Mouse (Mus musculus) CH12.LX (cell line): ENCODE measurements around the gene Actb. TPM values are rescaled to one million over a fixed set of nuclear protein-coding genes. Genes with fewer than 3 reads are reported as not detected.

Experiments
- DNase-seq: peaks from one replicate; pipeline ENCODE4 v3.0.0-alpha.2; 2013; ENCODE audit errors: extremely low read depth
- H3K27ac ChIP-seq: 2 replicates; pipeline ENCODE4 v1.5.1; 2012; ENCODE audit warnings: low read depth, mild to moderate bottlenecking, control low read depth, moderate library complexity; ENCODE audit not compliant: insufficient read depth
- H3K27me3 ChIP-seq: replicated peaks from 2 replicates; pipeline ENCODE3; 2012; ENCODE audit warnings: inconsistent platforms
- H3K36me3 ChIP-seq, 2 experiments: replicated peaks in 1 of 2; 2 replicates each; pipeline versions ENCODE3 to v1.6.1; 2012; ENCODE audit warnings: inconsistent platforms in 1 of 2, low read length in 1 of 2, mild to moderate bottlenecking in 1 of 2, mixed read lengths in 1 of 2, moderate library complexity in 1 of 2; ENCODE audit not compliant: control insufficient read depth in 1 of 2, insufficient read depth in 1 of 2
- H3K4me1 ChIP-seq, 2 experiments: 2 replicates each; pipeline ENCODE4 v1.6.1; 2012; ENCODE audit warnings: inconsistent platforms in 1 of 2, moderate library complexity in 1 of 2; ENCODE audit not compliant: insufficient read depth in 2 of 2, control insufficient read depth in 1 of 2
- H3K4me2 ChIP-seq: 2 replicates; pipeline ENCODE4 v1.6.1; 2012; ENCODE audit warnings: low read depth, mild to moderate bottlenecking, control low read depth; ENCODE audit not compliant: poor library complexity, insufficient read depth, severe bottlenecking
- H3K4me3 ChIP-seq, 3 experiments: fragments of 150-350 bp in 1 of 3; sonication (generic) in 1 of 3; replicated peaks in 1 of 3; 2 replicates each; pipeline versions ENCODE3 to v1.5.1; 2011 to 2012; ENCODE audit warnings: low read depth in 2 of 3, low read length in 2 of 3, mild to moderate bottlenecking in 2 of 3, moderate library complexity in 2 of 3, control low read depth in 1 of 3, improper control_type of control experiment in 1 of 3, inconsistent platforms in 1 of 3, mixed read lengths in 1 of 3; ENCODE audit not compliant: poor library complexity in 1 of 3
- H3K79me2 ChIP-seq: replicated peaks from 2 replicates; pipeline ENCODE4 v1.6.1; 2012; ENCODE audit warnings: mild to moderate bottlenecking, moderate library complexity; ENCODE audit not compliant: control insufficient read depth, poor library complexity, insufficient read depth, severe bottlenecking; ENCODE audit errors: extremely low read depth
- H3K9ac ChIP-seq: 2 replicates; pipeline ENCODE4 v1.6.1; 2012; ENCODE audit warnings: low read depth, mild to moderate bottlenecking, control low read depth, moderate library complexity; ENCODE audit not compliant: insufficient read depth
- H3K9me3 ChIP-seq: replicated peaks from 2 replicates; pipeline ENCODE3; 2012; ENCODE audit warnings: low read length, inconsistent platforms, mixed read lengths
- BHLHE40 ChIP-seq: IDR thresholded peaks from 2 replicates; pipeline ENCODE4 v1.6.1; 2011; ENCODE audit warnings: mild to moderate bottlenecking, low read depth, low read length, improper control_type of control experiment
- CHD2 ChIP-seq: IDR thresholded peaks from 2 replicates; pipeline ENCODE4 v1.6.1; 2011; ENCODE audit warnings: low read length, improper control_type of control experiment
- CTCF ChIP-seq, 2 experiments: IDR thresholded peaks in 1 of 2; conservative IDR thresholded peaks in 1 of 2; 2 replicates each; pipeline ENCODE4 v1.5.1; 2011 to 2012; ENCODE audit warnings: low read depth in 2 of 2, low read length in 2 of 2, improper control_type of control experiment in 1 of 2, inconsistent platforms in 1 of 2, mild to moderate bottlenecking in 1 of 2, moderate library complexity in 1 of 2
- E2F4 ChIP-seq: IDR thresholded peaks from 2 replicates; pipeline ENCODE4 v1.6.1; 2011; ENCODE audit warnings: low read depth, low read length, improper control_type of control experiment; ENCODE audit not compliant: insufficient replicate concordance
- ELF1 ChIP-seq: IDR thresholded peaks from 2 replicates; pipeline ENCODE4 v1.6.1; 2014; ENCODE audit warnings: low read depth, mild to moderate bottlenecking, inconsistent platforms, low read length, improper control_type of control experiment
- EP300 ChIP-seq: IDR thresholded peaks from 2 replicates; pipeline ENCODE4 v1.6.1; 2011; ENCODE audit warnings: low read length, improper control_type of control experiment
- ETS1 ChIP-seq: conservative IDR thresholded peaks from 2 replicates; pipeline ENCODE4 v1.6.1; 2012; ENCODE audit warnings: low read depth, mild to moderate bottlenecking, inconsistent platforms, low read length, improper control_type of control experiment, moderate library complexity
- GABPA ChIP-seq: IDR thresholded peaks from 2 replicates; pipeline ENCODE4 v1.6.1; 2012; ENCODE audit warnings: low read depth, low read length, improper control_type of control experiment, inconsistent platforms; ENCODE audit not compliant: insufficient replicate concordance
- HCFC1 ChIP-seq: IDR thresholded peaks from 2 replicates; pipeline ENCODE4 v1.6.1; 2012; ENCODE audit warnings: low read depth, mild to moderate bottlenecking, inconsistent platforms, low read length, improper control_type of control experiment
- IRF4 ChIP-seq: IDR thresholded peaks from 2 replicates; pipeline ENCODE4 v1.6.1; 2014; ENCODE audit warnings: low read depth, mild to moderate bottlenecking, inconsistent platforms, low read length, improper control_type of control experiment
- JUND ChIP-seq: conservative IDR thresholded peaks from 2 replicates; pipeline ENCODE4 v1.6.1; 2011; ENCODE audit warnings: low read depth, low read length, improper control_type of control experiment
- MAFK ChIP-seq: IDR thresholded peaks from 2 replicates; pipeline ENCODE4 v1.6.1; 2011; ENCODE audit warnings: low read length, improper control_type of control experiment; ENCODE audit not compliant: insufficient replicate concordance
- MAX ChIP-seq: IDR thresholded peaks from 2 replicates; pipeline ENCODE4 v1.6.1; 2011; ENCODE audit warnings: low read length, improper control_type of control experiment
- MAZ ChIP-seq: IDR thresholded peaks from 2 replicates; pipeline ENCODE4 v1.6.1; 2012; ENCODE audit warnings: low read depth, mild to moderate bottlenecking, inconsistent platforms, low read length, improper control_type of control experiment, moderate library complexity
- MEF2A ChIP-seq: IDR thresholded peaks from 2 replicates; pipeline ENCODE4 v1.6.1; 2014; ENCODE audit warnings: low read depth, mild to moderate bottlenecking, inconsistent platforms, low read length, improper control_type of control experiment, borderline replicate concordance
- MXI1 ChIP-seq: IDR thresholded peaks from 2 replicates; pipeline ENCODE4 v1.6.1; 2011; ENCODE audit warnings: mild to moderate bottlenecking, low read depth, low read length, improper control_type of control experiment
- MYC ChIP-seq: IDR thresholded peaks from 2 replicates; pipeline ENCODE4 v1.6.1; 2011; ENCODE audit warnings: low read depth, mild to moderate bottlenecking, improper control_type of control experiment, low read length
- NELFE ChIP-seq: IDR thresholded peaks from 2 replicates; pipeline ENCODE4 v1.6.1; 2011; ENCODE audit warnings: low read depth, low read length, improper control_type of control experiment
- NRF1 ChIP-seq: IDR thresholded peaks from 2 replicates; pipeline ENCODE4 v1.6.1; 2014; ENCODE audit warnings: low read depth, mild to moderate bottlenecking, inconsistent platforms, low read length, improper control_type of control experiment, moderate library complexity
- PAX5 ChIP-seq: IDR thresholded peaks from 2 replicates; pipeline ENCODE4 v1.6.1; 2012; ENCODE audit warnings: low read length, inconsistent platforms, mixed read lengths
- POLR2A ChIP-seq: IDR thresholded peaks from 2 replicates; pipeline ENCODE4 v1.6.1; 2011; ENCODE audit warnings: low read depth, mild to moderate bottlenecking, improper control_type of control experiment, low read length
- POLR2AphosphoS2 ChIP-seq: IDR thresholded peaks from 2 replicates; pipeline ENCODE4 v1.6.1; 2011; ENCODE audit warnings: low read depth, low read length, improper control_type of control experiment
- RAD21 ChIP-seq: IDR thresholded peaks from 2 replicates; pipeline ENCODE4 v1.6.1; 2011; ENCODE audit warnings: low read depth, mild to moderate bottlenecking, low read length, improper control_type of control experiment, moderate library complexity
- RCOR1 ChIP-seq: conservative IDR thresholded peaks from 2 replicates; pipeline ENCODE4 v1.6.1; 2012; ENCODE audit warnings: low read depth, mild to moderate bottlenecking, inconsistent platforms, low read length, improper control_type of control experiment
- SIN3A ChIP-seq: IDR thresholded peaks from 2 replicates; pipeline ENCODE4 v1.6.1; 2012; ENCODE audit warnings: low read length, improper control_type of control experiment, inconsistent platforms
- TBP ChIP-seq: conservative IDR thresholded peaks from 2 replicates; pipeline ENCODE4 v1.6.1; 2011; ENCODE audit warnings: low read depth, low read length, improper control_type of control experiment
- TCF12 ChIP-seq: IDR thresholded peaks from 2 replicates; pipeline ENCODE4 v1.6.1; 2014; ENCODE audit warnings: low read depth, mild to moderate bottlenecking, inconsistent platforms, low read length, improper control_type of control experiment
- UBTF ChIP-seq: IDR thresholded peaks from 2 replicates; pipeline ENCODE4 v1.6.1; 2012; ENCODE audit warnings: low read depth, mild to moderate bottlenecking, inconsistent platforms, low read length, improper control_type of control experiment, moderate library complexity
- USF1 ChIP-seq: IDR thresholded peaks from 2 replicates; pipeline ENCODE4 v1.6.1; 2014; ENCODE audit warnings: low read depth, mild to moderate bottlenecking, inconsistent platforms, low read length, improper control_type of control experiment
- ZC3H11A ChIP-seq: IDR thresholded peaks from 2 replicates; pipeline ENCODE4 v1.6.1; 2012; ENCODE audit warnings: low read depth, mild to moderate bottlenecking, inconsistent platforms, low read length, improper control_type of control experiment
- ZKSCAN1 ChIP-seq: IDR thresholded peaks from 2 replicates; pipeline ENCODE4 v1.6.1; 2012; ENCODE audit warnings: low read depth, inconsistent platforms, low read length, improper control_type of control experiment, borderline replicate concordance
- ZMIZ1 ChIP-seq: IDR thresholded peaks from 2 replicates; pipeline ENCODE4 v1.6.1; 2012; ENCODE audit warnings: low read depth, mild to moderate bottlenecking, inconsistent platforms, low read length, improper control_type of control experiment
- ZNF384 ChIP-seq: IDR thresholded peaks from 2 replicates; pipeline ENCODE4 v1.6.1; 2012; ENCODE audit warnings: low read depth, low read length, improper control_type of control experiment, inconsistent platforms
- dilution Hi-C: fragments of 300-500 bp; cut with MboI; formaldehyde crosslinking; loops from 2 replicates; pipeline ENCODE4 v1.14.3; 2020; ENCODE audit warnings: low sequenced_read_pairs; ENCODE audit not compliant: extremely low pct_unique_long_range_greater_than_20kb, extremely low pct_ligation_motif_present
- in situ Hi-C: fragments of 300-500 bp; cut with MboI; formaldehyde crosslinking; loops from 3 replicates; pipeline ENCODE4 v1.14.3; 2019; ENCODE audit warnings: low sequenced_read_pairs, low pct_ligation_motif_present, low pct_unique_long_range_greater_than_20kb, mixed read lengths
- polyA plus RNA-seq: library from polyadenylated mRNA; unstranded; fragments of >175 nt; gene quantifications from 2 replicates; pipeline ENCODE4 v1.2.1, GENCODE M21; 2012; ENCODE audit warnings: low read depth; ENCODE audit not compliant: insufficient read length
- total RNA-seq, 2 experiments: library from RNA; depleted of rRNA; stranded (reverse); fragments of 300-350 nt in 1 of 2; fragments of >200 nt in 1 of 2; gene quantifications; 2 replicates each; pipeline ENCODE4 v1.2.3; 2012 to 2014

The Actb gene
- total and polyA plus RNA-seq, 3 experiments = 3,882 to 5,048 (median 4,756) TPM

GRCm38 (mm10) chr5:142896713-142897112 is 9.8 kb downstream of the Actb start:
- Histone ChIP-seq H3K27me3 (no peaks in the 10 kb centered on the region), H3K36me3 (peaks cover 19 to 37% of the 10 kb centered on the region in 2 experiments), H3K27ac (no peak overlapping the region), H3K9ac (no peak overlapping the region), H3K4me1 (peaks cover 8 to 35% of the 10 kb centered on the region in 2 experiments)
- dilution Hi-C loops = no loop called here
- no peak for DNase-seq
- TF ChIP-seq MEF2A (no peak), NELFE (no peak), E2F4 (no peak), JUND (no peak), ZMIZ1 (no peak), RCOR1 (no peak), CHD2 (no peak), HCFC1 (no peak), TCF12 (no peak), MYC (no peak), ZKSCAN1 (no peak), MXI1 (no peak), POLR2A (no peak), RAD21 (no peak), MAFK (no peak), ELF1 (no peak), EP300 (no peak)
- TF ChIP-seq, all 38 proteins: peak for 0
- no peak overlapping the region for H3K4me2 ChIP-seq
- in situ Hi-C loops = no loop called here
- H3K79me2 ChIP-seq = no peaks in the 10 kb centered on the region; the same call in 1 of the 2 replicates
- no peaks in the 10 kb centered on the region for H3K9me3 ChIP-seq
- no peak overlapping the region for H3K4me3 ChIP-seq

GRCm38 (mm10) chr5:142896192-142896591 is 10.4 kb downstream of the Actb start:
- Histone ChIP-seq H3K79me2 (no peaks in the 10 kb centered on the region; the same call in 1 of the 2 replicates), H3K27ac (no peak overlapping the region), H3K4me3 (no peak overlapping the region), H3K4me2 (peak overlapping the region; percentile 78), H3K9ac (peak overlapping the region; percentile 78; the same call in 1 of the 2 replicates), H3K27me3 (no peaks in the 10 kb centered on the region), H3K36me3 (peaks cover 14 to 32% of the 10 kb centered on the region in 2 experiments), H3K4me1 (peaks cover 8 to 35% of the 10 kb centered on the region in 2 experiments), H3K9me3 (no peaks in the 10 kb centered on the region)
- in situ Hi-C loops = no loop called here
- dilution Hi-C loops = no loop called here
- DNase-seq = peak; percentile 30
- TF ChIP-seq CTCF (conservative IDR thresholded peaks at IDR 0.05 in 1 of 2, IDR thresholded peaks at IDR 0.05 in 1 of 2; ENCODE audit: low read depth in 2 of 2, low read length in 2 of 2) = peak in 1 of 2 experiments; percentile 43; a peak in 2 of 4 replicates
- no peak for TF ChIP-seq NELFE
- TF ChIP-seq IRF4 = no peak
- TF ChIP-seq PAX5 = no peak
- no peak for TF ChIP-seq MYC
- TF ChIP-seq ZKSCAN1 = no peak
- TF ChIP-seq BHLHE40 = no peak
- TF ChIP-seq TBP = no peak
- no peak for TF ChIP-seq UBTF
- no peak for TF ChIP-seq GABPA
- no peak for TF ChIP-seq HCFC1
- no peak for TF ChIP-seq MAX
- TF ChIP-seq NRF1 = no peak
- TF ChIP-seq ZC3H11A = no peak
- no peak for TF ChIP-seq USF1
- no peak for TF ChIP-seq E2F4
- no peak for TF ChIP-seq CHD2
- TF ChIP-seq TCF12 = no peak
- TF ChIP-seq ELF1 = no peak
- TF ChIP-seq ZMIZ1 = no peak
- no peak for TF ChIP-seq MAFK
- TF ChIP-seq POLR2AphosphoS2 = 0 out of 2 replicates have a peak, but pooled peaks have one; percentile 45
- TF ChIP-seq ETS1 = no peak
- TF ChIP-seq MAZ = no peak
- no peak for TF ChIP-seq ZNF384
- TF ChIP-seq SIN3A = no peak
- TF ChIP-seq POLR2A = no peak
